Mouse (Mus musculus): ENCODE measurements around the gene Pakap.

DNA sequence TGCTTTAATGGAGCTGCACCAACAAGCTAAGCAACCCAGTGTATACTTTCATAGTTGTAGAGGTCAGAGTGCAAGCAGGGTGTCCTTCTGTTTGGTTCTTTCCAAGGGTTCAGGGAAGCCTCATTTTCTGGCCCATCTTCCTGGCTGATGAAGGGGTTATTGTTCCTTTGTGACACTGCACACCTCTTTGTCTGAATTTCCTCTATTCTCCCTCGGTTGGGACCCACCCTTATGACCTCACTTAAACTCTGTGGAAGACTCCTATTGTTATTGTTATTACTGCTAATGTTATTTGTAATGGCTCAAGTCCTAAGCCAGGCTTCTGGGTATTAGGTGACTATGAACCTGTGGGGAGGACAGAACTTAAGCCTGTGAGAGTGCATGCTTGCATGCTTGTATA, 273.9 kb downstream of the Pakap start:
- no peak for TF ChIP-seq CTCF (IDR thresholded peaks at IDR 0.05; ENCODE audit: low read depth, low read length)
- TF ChIP-seq GATA1 (IDR thresholded peaks at IDR 0.05; ENCODE audit: borderline replicate concordance, low read length) = no peak
- no peak for TF ChIP-seq POLR2AphosphoS5 (IDR thresholded peaks at IDR 0.05; ENCODE audit: insufficient replicate concordance, low read depth, low read length)
- TF ChIP-seq TAL1 (conservative IDR thresholded peaks at IDR 0.05; ENCODE audit: low read depth, low read length) = no peak

Measured in G1E (cell line).